In the genomic region with DNA sequence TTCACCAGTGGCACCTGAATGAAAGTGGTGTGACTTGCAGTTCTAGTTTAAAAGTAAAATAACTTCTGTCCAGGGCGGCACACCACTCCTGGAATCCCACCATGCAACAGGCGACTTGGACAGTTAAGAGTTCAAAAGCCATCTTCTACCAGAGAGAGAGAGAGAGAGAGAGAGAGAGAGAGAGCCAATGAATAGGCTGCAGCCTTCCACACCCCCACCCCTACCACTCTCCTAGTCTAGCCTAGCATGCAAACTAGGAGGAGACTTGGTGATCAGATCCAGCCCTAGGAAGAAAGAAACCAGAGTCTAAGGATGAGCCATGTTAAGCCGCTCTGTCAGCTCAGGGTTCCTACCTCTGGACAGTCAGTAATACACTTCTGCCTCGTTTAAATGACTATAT, we compare ENCODE assay signal across 8 mouse cellular contexts. TPM values are rescaled to one million over a fixed set of nuclear protein-coding genes. Genes with fewer than 3 reads are reported as not detected.
A peak's percentile ranks its signal among the peaks of the same experiment; 100 is the strongest.
DNase-seq lines count a peak whose midpoint lies in the region; ATAC-seq and TF ChIP-seq lines count a peak whose summit lies in the region.

No protein-coding gene starts in this region.

- no peaks in the 10 kb centered on the region for H3K36me3 ChIP-seq in heart, embryonic 12.5 days
- H3K36me3 ChIP-seq in MEL (ENCODE audit: control insufficient read depth in 1 of 2, insufficient read depth in 2 of 2, low read length in 2 of 2), result peaks cover 0 to 14% of the 10 kb centered on the region in 2 experiments; a peak in 2 of 4 replicates
- no peaks in the 10 kb centered on the region for H3K36me3 ChIP-seq in heart, postnatal 0 days (replicated peaks; ENCODE audit: control insufficient read depth, insufficient read depth, low read length)
- no peaks in the 10 kb centered on the region for H3K36me3 ChIP-seq in midbrain, embryonic 11.5 days (ENCODE audit: control insufficient read depth, insufficient read depth, low read length)

- H3K4me2 ChIP-seq in heart, embryonic 12.5 days, result peak overlapping the region; percentile 78
- H3K4me2 ChIP-seq in heart, postnatal 0 days (ENCODE audit: low read depth, low read length), result peak overlapping the region; percentile 84
- H3K4me2 ChIP-seq in midbrain, embryonic 11.5 days, result peak overlapping the region; percentile 62; the same call in 1 of the 2 replicates

- H3K27me3 ChIP-seq in heart, embryonic 12.5 days (replicated peaks), result no peaks in the 10 kb centered on the region
- no peaks in the 10 kb centered on the region for H3K27me3 ChIP-seq in MEL (ENCODE audit: control insufficient read depth in 1 of 2, insufficient read depth in 2 of 2, low read length in 2 of 2)
- no peaks in the 10 kb centered on the region for H3K27me3 ChIP-seq in heart, postnatal 0 days (ENCODE audit: control insufficient read depth, insufficient read depth, low read length)
- no peaks in the 10 kb centered on the region for H3K27me3 ChIP-seq in midbrain, embryonic 11.5 days (ENCODE audit: control insufficient read depth, insufficient read depth, low read length)

- H3K27ac ChIP-seq in heart, embryonic 12.5 days (ENCODE audit: poor library complexity, severe bottlenecking), result peak overlapping the region; percentile 92; the same call in 1 of the 2 replicates
- peak overlapping the region; percentile 99 for H3K27ac ChIP-seq in MEL (ENCODE audit: control insufficient read depth, low read depth, low read length)
- peak overlapping the region; percentile 91 for H3K27ac ChIP-seq in heart, postnatal 0 days (ENCODE audit: low read depth)
- H3K27ac ChIP-seq in midbrain, embryonic 11.5 days (ENCODE audit: low read depth, low read length), result no peak overlapping the region

- H3K9ac ChIP-seq in heart, embryonic 12.5 days, result no peak overlapping the region
- peak overlapping the region; percentile 91 for H3K9ac ChIP-seq in MEL (ENCODE audit: control insufficient read depth, low read depth, low read length, poor library complexity, severe bottlenecking)
- H3K9ac ChIP-seq in heart, postnatal 0 days (replicated peaks; ENCODE audit: low read depth, low read length), result no peak overlapping the region; the same call in 1 of the 2 replicates
- H3K9ac ChIP-seq in midbrain, embryonic 11.5 days (ENCODE audit: low read length), result no peak overlapping the region

- TF ChIP-seq EP300 in MEL (IDR thresholded peaks at IDR 0.05; ENCODE audit: low read depth in 1 of 2, low read length in 2 of 2), result 0 out of 4 replicates have a peak, but pooled peaks of 1 of the 2 experiments have one; percentile 30
- no peak for TF ChIP-seq EP300 in heart, postnatal 0 days (IDR thresholded peaks at IDR 0.05; ENCODE audit: low read depth)

- H3K79me2 ChIP-seq in MEL (ENCODE audit: control insufficient read depth, insufficient read depth, low read length, poor library complexity), result peaks cover 2% of the 10 kb centered on the region; the same call in 1 of the 2 replicates

- TF ChIP-seq CTCF in MEL (IDR thresholded peaks at IDR 0.05 in 2 of 3, conservative IDR thresholded peaks at IDR 0.05 in 1 of 3; ENCODE audit: control insufficient read depth in 1 of 3, insufficient read depth in 1 of 3, low read depth in 2 of 3, low read length in 3 of 3, poor library complexity in 1 of 3, severe bottlenecking in 1 of 3), result no peak
- TF ChIP-seq CTCF in heart, postnatal 0 days (IDR thresholded peaks at IDR 0.05; ENCODE audit: low read depth), result no peak

- intact Hi-C loops in left cerebral cortex, postnatal 36 days (cut with DNase I), result loop anchor here (2.0 kb wide), 1 partner anchor 212 kb away; no protein-coding TSS in a partner anchor

- WGBS in heart, embryonic 12.5 days, result 33% methylated on average over 4 of the region's 4 CpGs
- WGBS in heart, postnatal 0 days, result 30% methylated on average over 4 of the region's 4 CpGs
- 42% methylated on average over 4 of the region's 4 CpGs for WGBS in midbrain, embryonic 11.5 days

- peaks cover 10% of the 10 kb centered on the region for H3K4me1 ChIP-seq in heart, embryonic 12.5 days (replicated peaks)
- peaks cover 0 to 5% of the 10 kb centered on the region in 2 experiments; a peak in 1 of 4 replicates for H3K4me1 ChIP-seq in MEL (ENCODE audit: control insufficient read depth in 1 of 2, insufficient read depth in 2 of 2, low read length in 2 of 2)
- peaks cover 13% of the 10 kb centered on the region for H3K4me1 ChIP-seq in heart, postnatal 0 days (ENCODE audit: control insufficient read depth, insufficient read depth)
- H3K4me1 ChIP-seq in midbrain, embryonic 11.5 days (ENCODE audit: control insufficient read depth, insufficient read depth, low read length), result peaks cover 3% of the 10 kb centered on the region; the same call in 1 of the 2 replicates

- H3K9me3 ChIP-seq in heart, embryonic 12.5 days (replicated peaks), result no peaks in the 10 kb centered on the region
- no peaks in the 10 kb centered on the region for H3K9me3 ChIP-seq in MEL (replicated peaks; ENCODE audit: insufficient read depth, low read length)
- H3K9me3 ChIP-seq in heart, postnatal 0 days (replicated peaks; ENCODE audit: control insufficient read depth, low read length), result no peaks in the 10 kb centered on the region
- no peaks in the 10 kb centered on the region for H3K9me3 ChIP-seq in midbrain, embryonic 11.5 days (ENCODE audit: control insufficient read depth, low read length)

- peak in 1 of 2 experiments; percentile 44; a peak in 1 of 4 replicates for TF ChIP-seq POLR2A in MEL (IDR thresholded peaks at IDR 0.05; ENCODE audit: control insufficient read depth in 1 of 2, insufficient read depth in 1 of 2, low read depth in 1 of 2, low read length in 2 of 2, poor library complexity in 1 of 2)

- no peak for TF ChIP-seq RAD21 in MEL (IDR thresholded peaks at IDR 0.05; ENCODE audit: low read depth, low read length)

- no peak for DNase-seq in heart, postnatal 4 days
- peak; percentile 88 for DNase-seq in MEL (ENCODE audit: low read depth, low spot score)
- no peak for DNase-seq in heart, postnatal 0 days (ENCODE audit: low spot score)
- no peak for DNase-seq in midbrain, embryonic 11.5 days (ENCODE audit: low spot score, missing footprints)
- no peak for DNase-seq in layer of hippocampus, adult 8-10 months (ENCODE audit: low spot score in 2 of 2)
- no peak for DNase-seq in left cerebral cortex, postnatal 36 days (ENCODE audit: low spot score in 2 of 2)
- DNase-seq in frontal cortex, postnatal 10 days (ENCODE audit: low spot score in 2 of 2), result no peak

- ATAC-seq in heart, embryonic 12.5 days (ENCODE audit: insufficient number of reproducible peaks, low FRiP score), result no peak
- ATAC-seq in heart, postnatal 0 days (ENCODE audit: insufficient read depth, low read depth), result no peak
- ATAC-seq in midbrain, embryonic 11.5 days (ENCODE audit: low FRiP score), result no peak

- peak overlapping the region; percentile 56; the same call in 1 of the 2 replicates for H3K4me3 ChIP-seq in heart, embryonic 12.5 days
- H3K4me3 ChIP-seq in MEL (ENCODE audit: control insufficient read depth in 1 of 2, insufficient read depth in 1 of 2, low read depth in 2 of 2, low read length in 2 of 2), result peak overlapping the region; percentile 77 to 93
- H3K4me3 ChIP-seq in heart, postnatal 0 days (ENCODE audit: low read depth, low read length), result no peak overlapping the region
- 0 out of 2 replicates have a peak overlapping the region, but pooled peaks have one; percentile 57 for H3K4me3 ChIP-seq in midbrain, embryonic 11.5 days (ENCODE audit: low read depth, low read length)

TF ChIP-seq in MEL, 35 proteins besides CTCF, POLR2A, EP300 and RAD21 (continues in another document):
- TF ChIP-seq POLR2AphosphoS5 (IDR thresholded peaks at IDR 0.05; ENCODE audit: borderline replicate concordance, low read depth, low read length) (no peak), ZC3H11A (IDR thresholded peaks at IDR 0.05; ENCODE audit: low read depth, low read length) (0 out of 2 replicates have a peak, but pooled peaks have one; percentile 16), TCF12 (IDR thresholded peaks at IDR 0.05; ENCODE audit: low read depth, low read length) (peak; percentile 65)

RNA-seq across cellular contexts. Expression of a gene that starts 5.4 kb away (rescaled TPM):
- 69.5 and 71.0 TPM in 2 replicates for polyA plus RNA-seq in heart, embryonic 12.5 days (2016; fragmentation: Nextera tagmentation; extraction: Ambion mirVana)
- total RNA-seq in heart, postnatal 4 days (2021), result 10 to 100 TPM; 31.9 to 33.2 TPM
- total RNA-seq in MEL (2012; rRNA removed), result 32.1 and 33.4 TPM in 2 replicates
- 10 to 100 TPM in 1 of 2 experiments, not detected in 1; 30.2 TPM for polyA plus RNA-seq in MEL (2012; ENCODE audit: insufficient read depth in 1 of 2, insufficient read length in 2 of 2, low read depth in 1 of 2, low replicate concordance in 2 of 2, missing spikeins in 1 of 2)
- total RNA-seq in heart, postnatal 0 days (2014; rRNA removed; ENCODE audit: low replicate concordance), result 12.1 and 23.2 TPM in 2 replicates
- 45.7 and 45.9 TPM in 2 replicates for polyA plus RNA-seq in heart, postnatal 0 days (2015; fragmentation: Nextera tagmentation; extraction: Ambion mirVana)
- polyA plus RNA-seq in midbrain, embryonic 11.5 days (2014; fragmentation: Nextera tagmentation; extraction: Ambion mirVana), result 89.5 and 96.0 TPM in 2 replicates
- total RNA-seq in layer of hippocampus, adult 8-10 months (2022), result 10 to 100 TPM; 47.0 to 54.0 (median 50.5) TPM
- total RNA-seq in left cerebral cortex, postnatal 36 days (2021), result 10 to 100 TPM; 35.9 to 53.2 TPM

RNA-seq across cellular contexts. Expression of a gene that starts 9.6 kb away (rescaled TPM):
- polyA plus RNA-seq in heart, embryonic 12.5 days (2016; fragmentation: Nextera tagmentation; extraction: Ambion mirVana), result 53.9 and 55.7 TPM in 2 replicates
- total RNA-seq in heart, postnatal 4 days (2021), result 100 to 1,000 TPM; 103 to 104 TPM
- total RNA-seq in MEL (2012; rRNA removed), result 132 and 140 TPM in 2 replicates
- 100 to 1,000 TPM; 181 to 192 TPM for polyA plus RNA-seq in MEL (2012; ENCODE audit: insufficient read depth in 1 of 2, insufficient read length in 2 of 2, low read depth in 1 of 2, low replicate concordance in 2 of 2, missing spikeins in 1 of 2)
- 115 and 155 TPM in 2 replicates for total RNA-seq in heart, postnatal 0 days (2014; rRNA removed; ENCODE audit: low replicate concordance)
- 32.4 and 35.6 TPM in 2 replicates for polyA plus RNA-seq in heart, postnatal 0 days (2015; fragmentation: Nextera tagmentation; extraction: Ambion mirVana)
- 47.7 and 48.6 TPM in 2 replicates for polyA plus RNA-seq in midbrain, embryonic 11.5 days (2014; fragmentation: Nextera tagmentation; extraction: Ambion mirVana)
- total RNA-seq in layer of hippocampus, adult 8-10 months (2022), result 10 to 100 TPM; 38.7 to 56.0 (median 49.2) TPM
- total RNA-seq in left cerebral cortex, postnatal 36 days (2021), result 10 to 100 TPM; 49.9 to 61.4 TPM

RNA-seq across cellular contexts. Expression of a gene that starts 9.9 kb away (rescaled TPM):
- polyA plus RNA-seq in heart, embryonic 12.5 days (2016; fragmentation: Nextera tagmentation; extraction: Ambion mirVana), result 1.1 and 2.4 TPM in 2 replicates
- under 1 TPM; 0.48 to 0.77 TPM for total RNA-seq in heart, postnatal 4 days (2021)
- total RNA-seq in MEL (2012; rRNA removed), result 0.69 and 1.7 TPM in 2 replicates
- polyA plus RNA-seq in MEL (2012; ENCODE audit: insufficient read depth in 1 of 2, insufficient read length in 2 of 2, low read depth in 1 of 2, low replicate concordance in 2 of 2, missing spikeins in 1 of 2), result 1 to 10 TPM in 1 of 2 experiments, not detected in 1; 4.9 TPM
- total RNA-seq in heart, postnatal 0 days (2014; rRNA removed; ENCODE audit: low replicate concordance), result not detected in 2 replicates
- 0.55 and 1.9 TPM in 2 replicates for polyA plus RNA-seq in heart, postnatal 0 days (2015; fragmentation: Nextera tagmentation; extraction: Ambion mirVana)
- 1.4 and 1.6 TPM in 2 replicates for polyA plus RNA-seq in midbrain, embryonic 11.5 days (2014; fragmentation: Nextera tagmentation; extraction: Ambion mirVana)
- total RNA-seq in layer of hippocampus, adult 8-10 months (2022), result 1 to 10 TPM in 1 of 4 experiments, under 1 TPM in 1, not detected in 2; 0.98 to 1.9 TPM
- 1 to 10 TPM in 1 of 2 experiments, under 1 TPM in 1; 0.93 to 1.7 TPM for total RNA-seq in left cerebral cortex, postnatal 36 days (2021)
